Mouse (Mus musculus): ENCODE data around the gene Arhgap10.

Arhgap10 gene

GRCm38 (mm10) chr8:77484266-77484665, 33.5 kb downstream of the Arhgap10 start:
- DNase-seq = no peak

DNA sequence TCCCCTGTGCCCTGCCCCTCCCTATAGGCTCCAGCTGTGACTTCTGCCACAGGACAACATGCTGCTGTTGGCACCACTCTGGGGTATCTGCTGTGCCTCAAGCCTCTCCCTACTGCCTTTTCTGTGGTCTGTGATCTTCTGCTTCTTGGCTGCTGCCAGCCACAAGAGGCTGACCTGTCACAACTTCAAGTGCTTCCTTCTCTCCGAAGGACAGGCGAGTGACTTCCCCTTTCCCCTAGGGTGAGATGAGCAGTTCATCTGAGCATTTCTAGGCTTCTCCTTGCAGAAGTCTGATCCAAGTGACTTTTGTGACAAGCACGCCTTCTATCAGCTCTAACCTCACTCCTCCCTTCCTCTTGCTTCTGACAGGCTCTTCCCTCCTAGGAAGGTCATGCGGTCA, 34.1 kb downstream of the Arhgap10 start:
- no peak for DNase-seq

GRCm38 (mm10) chr8:77481791-77482190, 36.0 kb downstream of the Arhgap10 start:
- no peak for DNase-seq

DNA sequence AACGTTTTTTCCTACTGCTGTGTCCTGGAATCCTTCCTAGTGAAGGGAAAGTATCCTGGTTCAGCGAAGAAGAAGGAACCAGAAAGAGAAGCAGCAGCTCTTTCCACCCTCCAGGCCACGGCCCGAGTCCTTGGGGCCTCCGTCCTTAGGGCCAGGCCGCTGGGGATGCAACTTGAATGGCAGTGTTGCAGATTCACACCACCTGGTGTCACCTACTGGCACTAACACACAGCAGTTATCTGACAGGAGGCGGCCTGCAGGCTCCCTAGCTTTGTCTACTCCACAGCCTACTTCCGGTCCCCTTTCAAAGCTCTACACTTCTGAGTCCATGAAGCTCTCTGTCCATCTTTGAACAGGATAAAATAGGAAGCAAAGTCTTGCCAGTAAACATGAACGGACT, 37.8 kb downstream of the Arhgap10 start:
- no peak for DNase-seq

GRCm38 (mm10) chr8:77478913-77479273, 38.9 kb downstream of the Arhgap10 start:
- DNase-seq = no peak

DNA sequence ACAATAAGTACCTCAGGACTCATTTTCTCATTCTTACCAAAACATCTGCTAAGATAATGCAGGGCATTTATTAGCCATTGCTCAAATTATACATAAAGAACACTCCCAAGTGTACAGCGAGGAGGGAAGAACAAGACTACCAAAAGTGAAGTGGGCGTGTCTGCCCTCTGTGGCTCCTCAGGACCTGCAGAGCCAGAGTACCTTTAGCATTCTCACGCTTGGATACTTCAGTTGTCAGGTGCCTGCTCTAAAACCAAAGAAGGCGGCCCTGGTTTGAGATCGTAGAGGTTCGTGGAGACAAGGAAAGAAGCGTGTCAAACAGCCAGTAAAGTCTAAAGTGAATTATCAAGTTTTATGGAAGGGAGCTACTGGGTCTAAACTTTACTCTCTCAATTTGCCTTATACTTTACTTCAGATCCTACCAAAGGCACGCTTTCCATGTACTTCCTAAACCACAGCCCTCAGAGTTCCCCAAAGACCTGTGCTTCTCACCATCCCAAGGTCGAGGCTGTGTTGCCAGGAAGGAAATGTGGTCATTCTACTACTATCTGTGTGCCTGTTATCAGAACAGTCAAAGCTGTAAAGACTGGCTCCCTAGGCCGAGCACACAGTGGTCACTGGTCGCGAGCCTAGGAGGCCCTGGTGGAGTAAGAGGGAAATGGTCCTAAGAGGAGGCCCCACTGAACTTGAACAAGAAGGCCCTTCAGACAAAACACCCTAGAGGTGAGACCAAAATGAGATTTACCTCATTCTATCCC, 39.4 kb downstream of the Arhgap10 start:
- no peak for DNase-seq

DNA sequence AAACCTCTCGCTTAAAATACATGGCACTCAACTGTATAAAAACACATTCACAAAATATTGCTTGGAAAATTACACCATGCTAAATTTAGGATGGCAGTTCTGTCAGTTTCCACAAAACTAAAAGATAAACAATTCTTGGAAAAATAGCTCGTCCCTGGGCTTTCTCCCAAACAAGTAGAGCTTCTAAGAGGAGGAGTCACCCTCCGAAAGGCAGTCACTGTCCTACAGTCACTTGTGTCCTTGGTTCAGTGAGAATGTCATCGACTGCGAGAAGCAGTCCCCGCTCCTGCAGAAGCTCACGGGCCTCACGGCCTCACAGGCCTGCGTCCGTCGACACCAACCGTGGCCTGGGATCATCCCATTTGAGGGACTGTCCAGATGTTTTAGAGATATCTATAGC, 40.1 kb downstream of the Arhgap10 start:
- DNase-seq = no peak

- DNase-seq = no peak
These were observed 43.1 kb downstream of the Arhgap10 start for GRCm38 (mm10) chr8:77474614-77475013.

- DNase-seq = no peak
These were observed 44.0 kb downstream of the Arhgap10 start for GRCm38 (mm10) chr8:77473773-77474172.

DNA sequence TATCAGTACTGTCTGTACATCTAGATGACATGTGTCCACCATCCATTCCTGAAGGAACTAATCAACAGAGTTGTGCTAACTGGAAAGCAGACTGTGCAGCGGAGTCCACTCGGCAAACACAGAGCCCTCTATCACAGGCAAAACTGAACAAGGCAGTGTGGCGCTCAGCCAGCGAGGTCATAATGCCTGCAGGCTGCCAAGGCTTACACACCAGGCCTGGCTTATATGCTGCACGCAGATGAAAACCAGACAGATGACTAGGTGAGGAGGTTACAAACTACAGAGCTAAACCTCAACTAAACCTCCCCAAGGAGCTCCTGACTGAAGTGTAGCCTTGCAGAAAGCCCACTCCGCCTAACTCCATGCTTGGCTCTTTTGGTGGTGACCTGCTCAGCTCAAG, 44.4 kb downstream of the Arhgap10 start:
- peak; percentile 28 for DNase-seq

- no peak for DNase-seq
These were observed 56.4 kb downstream of the Arhgap10 start for GRCm38 (mm10) chr8:77461392-77461791.

GRCm38 (mm10) chr8:77460363-77460762, 57.4 kb downstream of the Arhgap10 start:
- no peak for DNase-seq

- no peak for DNase-seq
These were observed 58.1 kb downstream of the Arhgap10 start for GRCm38 (mm10) chr8:77459696-77460095.

DNA sequence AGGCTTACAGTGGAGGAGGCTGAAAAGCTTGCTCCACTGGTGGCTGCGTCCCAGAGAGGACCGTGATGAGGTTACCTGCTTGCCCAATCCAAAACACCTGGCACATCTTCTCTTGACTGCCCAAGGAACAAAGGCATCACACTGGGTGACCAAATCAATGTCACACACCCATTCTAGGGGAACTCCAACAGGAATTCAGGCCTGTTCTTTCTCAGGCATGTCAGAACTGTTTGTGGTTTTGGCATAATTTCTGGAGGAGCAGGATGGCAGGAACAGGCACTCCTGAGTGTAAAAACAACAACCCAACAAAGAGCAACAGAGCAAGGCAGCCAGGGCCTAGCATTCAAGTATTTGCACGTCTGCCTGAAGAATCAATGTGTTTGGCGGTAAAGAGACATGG, 59.2 kb downstream of the Arhgap10 start:
- no peak for DNase-seq

GRCm38 (mm10) chr8:77456263-77456662, 61.5 kb downstream of the Arhgap10 start:
- no peak for DNase-seq

GRCm38 (mm10) chr8:77453836-77454235, 63.9 kb downstream of the Arhgap10 start:
- no peak for DNase-seq

GRCm38 (mm10) chr8:77451466-77452382, 66.0 kb downstream of the Arhgap10 start:
- no peak for DNase-seq

GRCm38 (mm10) chr8:77451052-77451451, 66.7 kb downstream of the Arhgap10 start:
- DNase-seq = no peak

DNA sequence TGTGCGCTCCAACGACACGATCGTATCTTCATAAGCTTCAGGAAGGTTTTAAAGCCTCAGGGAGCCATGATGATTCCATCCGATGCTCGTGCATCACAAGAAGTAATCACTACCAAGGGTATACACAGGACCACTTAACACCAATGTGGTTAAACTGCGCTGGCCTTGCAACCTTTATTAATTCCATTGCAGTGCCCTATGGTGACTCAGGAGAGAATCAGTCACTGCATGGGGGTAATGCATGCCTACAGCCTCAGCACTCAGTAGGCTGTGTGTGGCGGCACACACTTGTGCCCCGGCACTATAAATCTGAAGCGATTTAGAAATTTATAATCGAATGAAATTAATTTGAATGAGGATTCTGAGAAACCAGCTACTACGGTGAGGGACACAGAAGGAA, 71.5 kb downstream of the Arhgap10 start:
- DNase-seq = no peak

GRCm38 (mm10) chr8:77445642-77446041, 72.1 kb downstream of the Arhgap10 start:
- DNase-seq = no peak

GRCm38 (mm10) chr8:77444166-77444870, 73.4 kb downstream of the Arhgap10 start:
- DNase-seq = peak; percentile 57

- DNase-seq = no peak
These were observed 75.3 kb downstream of the Arhgap10 start for GRCm38 (mm10) chr8:77442452-77442851.

- DNase-seq = no peak
These were observed 76.8 kb downstream of the Arhgap10 start for GRCm38 (mm10) chr8:77440913-77441312.

All from cerebellum, adult 8-10 months (tissue).